Mouse (Mus musculus) stomach, postnatal 0 days (tissue): ENCODE data around the gene Phb2.

ENCODE experiments used
- CTCF ChIP-seq: IDR thresholded peaks from 2 replicates; pipeline ENCODE4 v1.5.1; 2016; ENCODE audit warnings: antibody characterized with exemption, low read depth, mild to moderate bottlenecking, moderate library complexity
- EP300 ChIP-seq: optimal IDR thresholded peaks from 2 replicates; pipeline ENCODE3; 2016; ENCODE audit warnings: antibody characterized with exemption

DNA sequence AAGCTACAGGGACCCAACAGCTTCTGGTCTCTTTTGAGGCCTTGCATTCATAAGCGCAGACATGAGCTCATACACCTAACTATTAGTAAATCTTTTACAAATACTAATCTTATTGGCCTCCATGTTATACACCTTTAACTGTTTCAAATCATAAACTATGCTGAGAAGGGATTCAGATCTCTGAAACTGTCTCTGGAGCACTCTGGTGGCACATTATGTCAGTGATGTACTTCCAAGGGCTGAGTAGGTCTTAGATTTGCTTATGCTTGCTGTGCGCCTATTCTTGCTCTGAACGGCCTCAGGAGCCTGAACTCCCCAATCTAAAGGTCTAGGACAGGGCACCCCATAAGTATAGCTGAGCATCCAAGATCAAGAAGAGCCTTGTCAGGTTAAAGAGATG is 29.7 kb downstream of the Phb2 start:
- TF ChIP-seq CTCF: no peak
- no peak for TF ChIP-seq EP300
